Mouse (Mus musculus) olfactory bulb, adult 2 months (tissue): ENCODE results near the gene Baz1a. TPM values are rescaled to one million over a fixed set of nuclear protein-coding genes. Genes with fewer than 3 reads are reported as not detected.

Experiments used
- H3K27ac ChIP-seq: fragments of 200-500 bp; 2 replicates; pipeline ENCODE4 v1.5.1; 2012; ENCODE audit warnings: low read depth, low read length; ENCODE audit not compliant: insufficient read depth
- H3K4me1 ChIP-seq: fragments of 200-500 bp; 2 replicates; pipeline ENCODE4 v1.6.1; 2012; ENCODE audit warnings: low read length; ENCODE audit not compliant: control insufficient read depth, insufficient read depth
- H3K4me3 ChIP-seq: fragments of 200-500 bp; 2 replicates; pipeline ENCODE4 v1.5.1; 2012; ENCODE audit warnings: mild to moderate bottlenecking, low read depth, low read length, moderate library complexity; ENCODE audit not compliant: insufficient read depth
- CTCF ChIP-seq: fragments of 200-500 bp; IDR thresholded peaks from 2 replicates; pipeline ENCODE4 v1.5.1; 2012; ENCODE audit warnings: low read depth, mild to moderate bottlenecking, low read length, moderate library complexity; ENCODE audit not compliant: insufficient read depth
- POLR2A ChIP-seq: fragments of 200-500 bp; IDR thresholded peaks from 2 replicates; pipeline ENCODE4 v1.6.1; 2012; ENCODE audit warnings: mild to moderate bottlenecking, low read depth, low read length, moderate library complexity; ENCODE audit not compliant: insufficient read depth
- WGBS: fragments of 180-500 bp; shearing (Covaris S2); methylation state at CpG from one replicate; pipeline ENCODE4 v1.1.7; 2018; 5-methylcytosine and 5-hydroxymethylcytosine counted together
- polyA plus RNA-seq: library from polyadenylated mRNA; stranded (reverse); fragments of >200 nt; gene quantifications from 2 replicates; pipeline ENCODE4 v1.2.4, GENCODE M21; 2012; ENCODE audit warnings: low replicate concordance; ENCODE audit not compliant: missing spikeins, insufficient read depth, insufficient read length

Baz1a gene
- polyA plus RNA-seq: not detected in 2 replicates

- Histone ChIP-seq H3K4me3 (no peak within 1 kb of the TSS), H3K4me1 (no peaks in the 10 kb centered on the region), H3K27ac (no peak within 1 kb of the TSS)
- TF ChIP-seq POLR2A (no peak), CTCF (no peak)
- WGBS: 85% methylated on average over 6 of the region's 6 CpGs
Measured at GRCm38 (mm10) chr12:55013626-55014398, at the start of gene Baz1a. TSS of gene Baz1a (minus strand) at chr12:55014348.

GRCm38 (mm10) chr12:55062141-55062540 lies 48.0 kb upstream of the Baz1a start:
- Histone ChIP-seq H3K27ac (no peak overlapping the region), H3K4me3 (no peak overlapping the region), H3K4me1 (no peaks in the 10 kb centered on the region)
- 86% methylated on average over 1 of the region's 1 CpGs for WGBS
- TF ChIP-seq CTCF (no peak), POLR2A (no peak)

DNA sequence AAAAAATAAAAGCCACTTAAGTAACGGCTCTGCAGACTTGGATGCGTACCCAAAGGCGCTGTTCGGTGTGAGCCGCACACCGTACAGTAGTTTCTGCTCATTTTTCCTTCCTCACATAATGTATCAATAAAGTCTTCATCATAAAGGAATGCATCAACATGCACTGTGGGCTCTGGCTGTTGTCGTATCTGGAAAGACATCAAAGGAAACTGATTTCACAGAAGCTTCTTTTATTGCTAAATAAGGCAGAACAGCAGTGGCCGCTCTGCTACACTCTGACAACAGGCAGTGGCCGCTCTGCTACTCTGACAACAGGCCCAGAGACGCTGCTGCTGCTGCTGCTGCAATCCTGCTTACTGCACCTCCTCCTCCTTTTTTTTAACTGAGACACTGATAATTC lies 46.9 kb upstream of the Baz1a start:
- no peak for TF ChIP-seq POLR2A
- no peak for TF ChIP-seq CTCF
- Histone ChIP-seq H3K4me3 (no peak overlapping the region), H3K4me1 (no peaks in the 10 kb centered on the region), H3K27ac (no peak overlapping the region)
- 60% methylated on average over 10 of the region's 10 CpGs for WGBS

- no peaks in the 10 kb centered on the region for H3K4me1 ChIP-seq
- TF ChIP-seq POLR2A: no peak
- TF ChIP-seq CTCF: no peak
- WGBS: 86% methylated on average over 6 of the region's 6 CpGs
- no peak overlapping the region for H3K27ac ChIP-seq
- H3K4me3 ChIP-seq: no peak overlapping the region
Measured at GRCm38 (mm10) chr12:55060212-55060898, 46.2 kb upstream of the Baz1a start.

- no peak for TF ChIP-seq CTCF
- TF ChIP-seq POLR2A: no peak
- Histone ChIP-seq H3K4me1 (no peaks in the 10 kb centered on the region), H3K27ac (no peak overlapping the region), H3K4me3 (no peak overlapping the region)
- 76% methylated on average over 3 of the region's 3 CpGs for WGBS
Measured at GRCm38 (mm10) chr12:55059812-55060211, 45.7 kb upstream of the Baz1a start.

DNA sequence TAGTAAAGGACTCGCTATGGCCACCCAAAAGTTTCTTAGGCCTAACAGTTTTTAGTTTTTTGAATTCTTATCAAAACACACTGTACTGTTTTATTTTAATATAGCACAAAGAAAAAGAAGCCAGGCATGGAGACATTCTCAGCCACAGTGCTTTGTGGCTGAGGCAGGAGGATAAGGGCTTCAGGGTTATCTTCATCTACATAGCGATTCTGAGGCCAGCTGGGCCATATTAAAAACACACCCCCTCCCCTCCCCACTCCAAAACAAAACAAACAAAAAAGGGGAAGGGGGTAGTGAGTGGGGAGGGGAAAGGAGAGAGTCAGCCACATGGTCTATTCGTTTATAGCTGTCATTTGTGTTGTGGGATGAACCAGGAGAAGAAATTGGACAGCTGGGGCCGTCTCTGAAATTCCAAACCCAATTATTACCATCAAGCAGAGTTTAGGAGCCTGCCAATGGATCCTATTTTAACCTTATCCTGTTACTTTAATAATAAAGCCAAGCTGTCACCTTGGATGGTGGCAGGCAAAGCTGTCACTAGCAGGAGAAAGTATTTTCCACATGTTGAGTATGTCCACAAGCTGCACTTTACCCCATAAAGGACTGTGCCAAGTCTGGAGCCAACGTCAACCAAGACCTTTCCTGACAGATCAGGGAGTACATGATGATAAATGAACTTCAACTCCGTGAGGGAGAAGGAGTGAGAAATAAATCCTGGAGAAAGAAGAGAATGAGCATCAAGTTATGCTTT lies 44.9 kb upstream of the Baz1a start:
- no peak overlapping the region for H3K4me3 ChIP-seq
- 59% methylated on average over 6 of the region's 6 CpGs for WGBS
- TF ChIP-seq CTCF (no peak), POLR2A (no peak)
- no peaks in the 10 kb centered on the region for H3K4me1 ChIP-seq
- H3K27ac ChIP-seq: no peak overlapping the region

DNA sequence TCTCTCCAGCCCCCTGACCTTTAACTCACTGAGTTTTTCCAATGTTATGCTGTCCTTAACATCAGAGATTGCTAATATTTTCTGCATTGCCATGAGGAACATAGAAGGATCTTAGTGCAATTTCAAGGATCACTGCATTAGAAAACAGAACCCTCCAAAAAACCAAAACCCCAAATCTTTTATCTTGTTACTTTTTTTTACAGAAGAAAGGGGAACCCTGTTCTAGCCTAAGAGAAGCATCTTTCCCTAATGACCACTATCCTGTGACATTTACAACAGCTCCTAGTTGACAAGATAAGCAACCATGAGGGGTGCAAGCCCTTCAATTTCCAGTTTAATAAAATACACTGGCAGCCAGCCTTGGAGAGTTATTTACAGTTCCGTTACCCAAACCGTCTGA lies 42.6 kb upstream of the Baz1a start:
- Histone ChIP-seq H3K4me1 (no peaks in the 10 kb centered on the region), H3K4me3 (no peak overlapping the region), H3K27ac (no peak overlapping the region)
- TF ChIP-seq POLR2A (no peak), CTCF (no peak)
- 49% methylated on average over 2 of the region's 2 CpGs for WGBS

GRCm38 (mm10) chr12:55054551-55055241 lies 40.5 kb upstream of the Baz1a start:
- Histone ChIP-seq H3K4me3 (no peak overlapping the region), H3K27ac (no peak overlapping the region), H3K4me1 (no peaks in the 10 kb centered on the region)
- no peak for TF ChIP-seq CTCF
- TF ChIP-seq POLR2A: no peak
- 96% methylated on average over 2 of the region's 2 CpGs for WGBS
